Mouse (Mus musculus): ENCODE data around the gene Prkce.

DNA sequence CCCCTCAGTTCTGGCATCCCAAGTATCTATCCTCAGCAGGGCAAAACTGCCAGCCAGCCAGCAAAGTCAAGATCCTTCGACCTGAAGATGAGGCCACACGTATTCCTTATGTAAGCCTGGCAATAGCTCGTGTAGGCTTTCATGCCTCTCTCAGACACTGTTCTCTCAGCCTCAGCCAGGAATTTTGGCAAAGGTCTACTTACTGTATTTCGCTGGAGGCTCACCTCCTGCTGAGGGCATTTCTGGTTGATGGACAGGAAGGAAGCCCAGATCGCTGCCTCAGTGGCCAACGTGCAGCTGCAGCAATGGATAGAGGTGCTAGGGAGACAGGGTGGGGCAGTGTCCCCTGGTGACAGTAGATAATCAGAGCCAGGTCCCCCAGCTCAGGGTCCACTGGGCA is 413.1 kb downstream of the Prkce start:
- TF ChIP-seq CTCF (IDR thresholded peaks at IDR 0.05; ENCODE audit: low read depth): no peak
- TF ChIP-seq EP300 (IDR thresholded peaks at IDR 0.05; ENCODE audit: low read depth): no peak
